Mouse (Mus musculus): ENCODE measurements at regions not wholly inside any gene's neighbourhood (a gene's known extent, or its start where the extent isn't known, plus 50 kb on each side); places are given as distances from the start of the nearest gene placed in this dataset.

DNA sequence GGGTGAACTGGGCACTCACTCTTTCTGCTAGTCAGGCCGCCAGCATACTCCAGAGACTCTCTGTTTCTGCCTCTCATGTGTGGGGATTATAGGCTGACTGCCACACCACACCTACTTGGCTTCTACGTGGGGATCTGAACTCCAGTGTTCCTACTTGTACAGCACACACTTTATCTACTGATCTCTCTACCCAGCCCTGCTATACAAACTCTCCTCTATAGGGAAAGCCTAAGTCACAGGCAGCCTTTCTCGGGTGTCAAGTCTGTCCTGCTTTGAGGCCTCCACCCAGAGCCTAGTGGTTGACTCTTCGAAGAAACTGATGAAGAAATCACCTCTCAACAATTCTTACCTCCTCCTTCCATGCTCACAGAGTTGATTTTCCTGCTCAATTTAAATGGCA lies 597.5 kb downstream of the Insc start:
- TF ChIP-seq CTCF (IDR thresholded peaks at IDR 0.05; ENCODE audit: borderline replicate concordance, extremely low read depth, insufficient read depth, insufficient read length) (no peak), POLR2A (IDR thresholded peaks at IDR 0.05; ENCODE audit: borderline replicate concordance, extremely low read depth, insufficient read depth, insufficient read length, poor library complexity, severe bottlenecking) (no peak)

Measured in brain, embryonic 14.5 days (tissue).